Mouse (Mus musculus): ENCODE results near the gene Chaf1b. TPM values are rescaled to one million over a fixed set of nuclear protein-coding genes. Genes with fewer than 3 reads are reported as not detected.

The Chaf1b gene
- polyA plus RNA-seq, 1 experiment from 2014 or later = 87.8 TPM

- 90% methylated on average over 8 of the region's 8 CpGs for whole genome bisulfite sequencing
Measured at GRCm38 (mm10) chr16:93908196-93908595, 24.5 kb downstream of the Chaf1b start.

GRCm38 (mm10) chr16:93909936-93910335 is 26.2 kb downstream of the Chaf1b start:
- Histone ChIP-seq H3K9me3 (ENCODE audit: control insufficient read depth, low read length) (no peaks in the 10 kb centered on the region), H3K27ac (ENCODE audit: low read depth, low read length) (no peak overlapping the region), H3K4me2 (replicated peaks; ENCODE audit: low read depth, low read length) (no peak overlapping the region), H3K27me3 (ENCODE audit: control insufficient read depth, insufficient read depth, low read length) (no peaks in the 10 kb centered on the region), H3K36me3 (ENCODE audit: control insufficient read depth, insufficient read depth, low read length) (no peaks in the 10 kb centered on the region), H3K9ac (ENCODE audit: low read depth, low read length) (no peak overlapping the region), H3K4me3 (ENCODE audit: low read depth, low read length) (no peak overlapping the region), H3K4me1 (replicated peaks; ENCODE audit: control insufficient read depth, insufficient read depth, low read length) (no peaks in the 10 kb centered on the region)
- WGBS = 96% methylated on average over 3 of the region's 3 CpGs
- DNase-seq (ENCODE audit: low spot score) (no peak), ATAC-seq (ENCODE audit: low FRiP score) (no peak)

More at GRCm38 (mm10) chr16:93908196-93908595, 24.5 kb downstream of the Chaf1b start:
- no peak for ATAC-seq (ENCODE audit: low FRiP score)
- no peak overlapping the region for H3K4me2 ChIP-seq (replicated peaks; ENCODE audit: low read depth, low read length)
- no peak for DNase-seq (ENCODE audit: low spot score)
- no peaks in the 10 kb centered on the region for H3K27me3 ChIP-seq (ENCODE audit: control insufficient read depth, insufficient read depth, low read length)
- no peaks in the 10 kb centered on the region for H3K36me3 ChIP-seq (ENCODE audit: control insufficient read depth, insufficient read depth, low read length)
- no peaks in the 10 kb centered on the region for H3K9me3 ChIP-seq (ENCODE audit: control insufficient read depth, low read length)
- no peak overlapping the region for H3K27ac ChIP-seq (ENCODE audit: low read depth, low read length)
- no peak overlapping the region for H3K9ac ChIP-seq (ENCODE audit: low read depth, low read length)
- no peaks in the 10 kb centered on the region for H3K4me1 ChIP-seq (replicated peaks; ENCODE audit: control insufficient read depth, insufficient read depth, low read length)
- no peak overlapping the region for H3K4me3 ChIP-seq (ENCODE audit: low read depth, low read length)

GRCm38 (mm10) chr16:93910735-93911665 is 27.3 kb downstream of the Chaf1b start:
- H3K4me1 ChIP-seq (replicated peaks; ENCODE audit: control insufficient read depth, insufficient read depth, low read length) = no peaks in the 10 kb centered on the region
- WGBS = 67% methylated on average over 28 of the region's 28 CpGs
- H3K9ac ChIP-seq (ENCODE audit: low read depth, low read length) = no peak overlapping the region
- H3K27me3 ChIP-seq (ENCODE audit: control insufficient read depth, insufficient read depth, low read length) = no peaks in the 10 kb centered on the region
- H3K9me3 ChIP-seq (ENCODE audit: control insufficient read depth, low read length) = no peaks in the 10 kb centered on the region
- no peak overlapping the region for H3K4me3 ChIP-seq (ENCODE audit: low read depth, low read length)
- no peak overlapping the region for H3K27ac ChIP-seq (ENCODE audit: low read depth, low read length)
- DNase-seq (ENCODE audit: low spot score) = no peak
- no peak overlapping the region for H3K4me2 ChIP-seq (replicated peaks; ENCODE audit: low read depth, low read length)
- no peaks in the 10 kb centered on the region for H3K36me3 ChIP-seq (ENCODE audit: control insufficient read depth, insufficient read depth, low read length)
- ATAC-seq (ENCODE audit: low FRiP score) = 0 out of 2 replicates have a peak, but pooled peaks have one; percentile 33

- WGBS = 82% methylated on average over 5 of the region's 5 CpGs
- no peak overlapping the region for H3K9ac ChIP-seq (ENCODE audit: low read depth, low read length)
- ATAC-seq (ENCODE audit: low FRiP score) (no peak), DNase-seq (ENCODE audit: low spot score) (no peak)
- no peaks in the 10 kb centered on the region for H3K4me1 ChIP-seq (replicated peaks; ENCODE audit: control insufficient read depth, insufficient read depth, low read length)
- H3K27me3 ChIP-seq (ENCODE audit: control insufficient read depth, insufficient read depth, low read length) = no peaks in the 10 kb centered on the region
- no peaks in the 10 kb centered on the region for H3K9me3 ChIP-seq (ENCODE audit: control insufficient read depth, low read length)
- no peak overlapping the region for H3K27ac ChIP-seq (ENCODE audit: low read depth, low read length)
- H3K36me3 ChIP-seq (ENCODE audit: control insufficient read depth, insufficient read depth, low read length) = no peaks in the 10 kb centered on the region
- no peak overlapping the region for H3K4me3 ChIP-seq (ENCODE audit: low read depth, low read length)
- no peak overlapping the region for H3K4me2 ChIP-seq (replicated peaks; ENCODE audit: low read depth, low read length)
Measured at GRCm38 (mm10) chr16:93912158-93912557, 28.5 kb downstream of the Chaf1b start.

GRCm38 (mm10) chr16:93912808-93913207 is 29.1 kb downstream of the Chaf1b start:
- ATAC-seq (ENCODE audit: low FRiP score) = no peak
- H3K9ac ChIP-seq (ENCODE audit: low read depth, low read length) = no peak overlapping the region
- no peaks in the 10 kb centered on the region for H3K4me1 ChIP-seq (replicated peaks; ENCODE audit: control insufficient read depth, insufficient read depth, low read length)
- no peak overlapping the region for H3K4me3 ChIP-seq (ENCODE audit: low read depth, low read length)
- H3K27me3 ChIP-seq (ENCODE audit: control insufficient read depth, insufficient read depth, low read length) = no peaks in the 10 kb centered on the region
- H3K9me3 ChIP-seq (ENCODE audit: control insufficient read depth, low read length) = no peaks in the 10 kb centered on the region
- 72% methylated on average over 3 of the region's 3 CpGs for WGBS
- DNase-seq (ENCODE audit: low spot score) = no peak
- no peaks in the 10 kb centered on the region for H3K36me3 ChIP-seq (ENCODE audit: control insufficient read depth, insufficient read depth, low read length)
- no peak overlapping the region for H3K4me2 ChIP-seq (replicated peaks; ENCODE audit: low read depth, low read length)
- H3K27ac ChIP-seq (ENCODE audit: low read depth, low read length) = no peak overlapping the region

- no peaks in the 10 kb centered on the region for H3K36me3 ChIP-seq (ENCODE audit: control insufficient read depth, insufficient read depth, low read length)
- H3K27ac ChIP-seq (ENCODE audit: low read depth, low read length) = no peak overlapping the region
- H3K4me3 ChIP-seq (ENCODE audit: low read depth, low read length) = no peak overlapping the region
- H3K9ac ChIP-seq (ENCODE audit: low read depth, low read length) = no peak overlapping the region
- DNase-seq (ENCODE audit: low spot score) (no peak), ATAC-seq (ENCODE audit: low FRiP score) (no peak)
- H3K27me3 ChIP-seq (ENCODE audit: control insufficient read depth, insufficient read depth, low read length) = no peaks in the 10 kb centered on the region
- H3K4me1 ChIP-seq (replicated peaks; ENCODE audit: control insufficient read depth, insufficient read depth, low read length) = no peaks in the 10 kb centered on the region
- no peaks in the 10 kb centered on the region for H3K9me3 ChIP-seq (ENCODE audit: control insufficient read depth, low read length)
- WGBS = 81% methylated on average over 10 of the region's 10 CpGs
- no peak overlapping the region for H3K4me2 ChIP-seq (replicated peaks; ENCODE audit: low read depth, low read length)
Measured at GRCm38 (mm10) chr16:93913881-93914576, 30.3 kb downstream of the Chaf1b start.

- no peak overlapping the region for H3K4me3 ChIP-seq (ENCODE audit: low read depth, low read length)
- H3K27me3 ChIP-seq (ENCODE audit: control insufficient read depth, insufficient read depth, low read length) = no peaks in the 10 kb centered on the region
- DNase-seq (ENCODE audit: low spot score) (peak; percentile 55), ATAC-seq (ENCODE audit: low FRiP score) (no peak)
- H3K9ac ChIP-seq (ENCODE audit: low read depth, low read length) = no peak overlapping the region
- H3K36me3 ChIP-seq (ENCODE audit: control insufficient read depth, insufficient read depth, low read length) = no peaks in the 10 kb centered on the region
- no peak overlapping the region for H3K4me2 ChIP-seq (replicated peaks; ENCODE audit: low read depth, low read length)
- H3K9me3 ChIP-seq (ENCODE audit: control insufficient read depth, low read length) = no peaks in the 10 kb centered on the region
- H3K4me1 ChIP-seq (replicated peaks; ENCODE audit: control insufficient read depth, insufficient read depth, low read length) = no peaks in the 10 kb centered on the region
- H3K27ac ChIP-seq (ENCODE audit: low read depth, low read length) = no peak overlapping the region
- 33% methylated on average over 10 of the region's 10 CpGs for WGBS
Measured at GRCm38 (mm10) chr16:93915338-93915849, 31.7 kb downstream of the Chaf1b start.

- DNase-seq (ENCODE audit: low spot score) = peak; percentile 93
Measured at GRCm38 (mm10) chr16:93917712-93918678, 34.3 kb downstream of the Chaf1b start.

More at GRCm38 (mm10) chr16:93917712-93918678, 34.3 kb downstream of the Chaf1b start:
- Histone ChIP-seq H3K4me1 (replicated peaks; ENCODE audit: control insufficient read depth, insufficient read depth, low read length) (no peaks in the 10 kb centered on the region), H3K27me3 (ENCODE audit: control insufficient read depth, insufficient read depth, low read length) (no peaks in the 10 kb centered on the region), H3K4me2 (replicated peaks; ENCODE audit: low read depth, low read length) (no peak overlapping the region; the same call in 1 of the 2 replicates), H3K9ac (ENCODE audit: low read depth, low read length) (no peak overlapping the region), H3K4me3 (ENCODE audit: low read depth, low read length) (no peak overlapping the region), H3K27ac (ENCODE audit: low read depth, low read length) (no peak overlapping the region), H3K36me3 (ENCODE audit: control insufficient read depth, insufficient read depth, low read length) (no peaks in the 10 kb centered on the region), H3K9me3 (ENCODE audit: control insufficient read depth, low read length) (no peaks in the 10 kb centered on the region)
- 57% methylated on average over 14 of the region's 22 CpGs for WGBS
- ATAC-seq (ENCODE audit: low FRiP score) = peak; percentile 65; the same call in 1 of the 2 replicates
